Mouse (Mus musculus) left cerebral cortex, adult 9 months (tissue): Measurements from ENCODE around the gene Hoxb5.

Experiments
- DNase-seq, 2 experiments: peaks; one replicate each; pipeline ENCODE4 v3.0.0; 2022; ENCODE audit warnings: low spot score in 2 of 2

The Hoxb5 gene

DNA sequence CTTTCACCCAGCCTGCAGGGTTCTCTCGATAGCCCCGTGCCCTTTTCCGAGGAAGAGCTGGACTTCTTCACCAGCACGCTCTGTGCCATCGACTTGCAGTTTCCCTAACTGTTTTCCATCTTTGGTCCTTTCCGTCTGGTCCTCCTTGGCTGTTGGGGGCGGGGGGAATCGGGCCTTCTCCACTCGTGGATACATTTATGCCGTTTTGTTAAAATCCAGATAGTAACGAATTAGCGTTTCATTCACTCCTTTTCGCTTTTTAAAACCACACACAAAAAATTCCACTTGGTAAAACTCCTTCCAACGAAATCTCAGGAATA, 50.3 kb downstream of the Hoxb5 start:
- DNase-seq: no peak

DNA sequence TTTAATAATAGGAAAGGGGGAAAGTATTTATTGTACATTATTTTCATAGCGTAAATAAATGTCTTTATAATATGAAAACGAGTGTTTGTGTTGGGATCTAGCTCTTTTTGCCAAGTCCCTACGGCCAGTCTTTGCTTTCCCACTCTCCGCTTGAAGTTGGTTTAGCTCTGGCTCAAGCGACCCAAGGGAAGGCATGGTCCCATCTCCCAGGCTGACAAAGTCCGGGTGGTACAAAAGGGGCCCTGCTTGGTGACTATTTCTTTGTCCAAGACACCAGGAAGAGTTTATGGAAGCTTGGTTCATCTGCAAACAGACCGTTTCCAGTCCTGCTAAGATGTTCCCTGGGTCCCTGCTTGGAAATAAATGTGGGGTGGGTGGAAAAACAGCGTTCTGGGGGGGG, 50.8 kb downstream of the Hoxb5 start:
- DNase-seq: no peak

- no peak for DNase-seq
These were observed 51.2 kb downstream of the Hoxb5 start for GRCm38 (mm10) chr11:96354376-96354775.

- DNase-seq: no peak
These were observed 51.7 kb downstream of the Hoxb5 start for GRCm38 (mm10) chr11:96354801-96355311.
